Mouse (Mus musculus): ENCODE measurements at regions not wholly inside any gene's neighbourhood (a gene's known extent, or its start where the extent isn't known, plus 50 kb on each side); places are given as distances from the start of the nearest gene placed in this dataset.

DNA sequence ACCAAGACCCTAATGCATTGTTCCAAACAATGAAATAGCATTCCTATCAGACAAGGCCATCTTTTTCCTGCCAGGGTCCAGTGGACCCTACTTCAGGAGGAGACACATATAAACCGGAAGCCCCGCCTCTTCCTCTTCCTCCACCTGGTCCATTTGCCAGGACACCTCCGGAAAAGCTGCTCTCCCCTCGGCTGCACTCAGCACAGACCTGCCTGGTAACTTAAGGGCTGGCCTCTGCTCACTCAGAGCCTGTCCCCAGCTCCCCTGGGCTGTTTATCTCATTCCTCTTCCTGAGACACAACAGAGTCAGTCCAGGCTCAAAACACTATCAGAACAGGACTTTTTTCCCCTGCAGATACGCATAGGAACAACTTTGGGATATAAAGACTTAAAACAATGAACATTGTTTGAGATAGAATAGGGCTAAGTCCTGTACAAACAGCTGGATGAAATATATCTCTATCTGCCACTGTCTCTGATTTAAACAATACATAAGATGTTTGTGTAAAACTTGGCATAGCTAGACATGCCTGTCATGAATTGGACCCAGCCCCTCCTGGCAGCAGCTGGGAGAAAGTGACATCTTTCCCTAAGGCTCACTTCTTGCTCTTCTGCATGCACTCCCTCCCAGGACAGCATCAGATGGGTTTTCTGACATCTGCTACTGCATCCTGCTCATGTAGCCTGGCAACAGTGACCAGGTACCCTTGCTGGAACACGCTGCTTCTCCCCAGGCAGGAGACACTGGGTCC is 119.6 kb downstream of the Lrrc30 start:
- peak overlapping the region; percentile 100 for H3K27ac ChIP-seq (replicated peaks; ENCODE audit: low read depth, low read length)
- H3K4me3 ChIP-seq (ENCODE audit: insufficient read depth, low read depth, low read length), result no peak overlapping the region
- peaks cover 35% of the 10 kb centered on the region for H3K4me1 ChIP-seq (ENCODE audit: control insufficient read depth, insufficient read depth, insufficient read length, low read length)

- Histone ChIP-seq H3K4me1 (ENCODE audit: control insufficient read depth, insufficient read depth, insufficient read length, low read length) (peaks cover 31% of the 10 kb centered on the region), H3K4me3 (ENCODE audit: insufficient read depth, low read depth, low read length) (0 out of 2 replicates have a peak overlapping the region, but pooled peaks have one; percentile 4), H3K27ac (replicated peaks; ENCODE audit: low read depth, low read length) (peak overlapping the region; percentile 100)
Observed at GRCm38 (mm10) chr17:67512008-67512407, 120.5 kb downstream of the Lrrc30 start.

DNA sequence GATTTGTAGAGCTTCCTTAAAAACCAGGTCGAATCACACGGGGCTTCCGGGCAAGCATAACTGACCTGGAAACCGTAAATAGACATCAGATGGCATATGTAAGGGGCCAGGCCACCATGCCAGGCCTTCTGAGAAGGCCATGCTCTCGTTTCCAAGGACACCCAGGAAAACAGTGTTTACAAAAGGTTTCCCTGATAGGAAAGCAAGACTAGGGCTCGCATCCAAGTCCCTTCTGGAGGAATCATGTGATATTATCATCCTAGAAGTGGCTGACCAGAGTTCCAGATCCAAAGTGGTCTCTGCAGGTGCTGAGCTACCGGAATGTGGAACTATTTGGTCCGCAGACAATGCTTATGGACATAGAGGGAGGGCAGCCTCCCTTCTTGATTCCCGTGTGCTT is 122.6 kb downstream of the Lrrc30 start:
- no peak overlapping the region for H3K4me3 ChIP-seq (ENCODE audit: insufficient read depth, low read depth, low read length)
- peak overlapping the region; percentile 47 for H3K27ac ChIP-seq (replicated peaks; ENCODE audit: low read depth, low read length)
- H3K4me1 ChIP-seq (ENCODE audit: control insufficient read depth, insufficient read depth, insufficient read length, low read length), result peaks cover 34% of the 10 kb centered on the region

DNA sequence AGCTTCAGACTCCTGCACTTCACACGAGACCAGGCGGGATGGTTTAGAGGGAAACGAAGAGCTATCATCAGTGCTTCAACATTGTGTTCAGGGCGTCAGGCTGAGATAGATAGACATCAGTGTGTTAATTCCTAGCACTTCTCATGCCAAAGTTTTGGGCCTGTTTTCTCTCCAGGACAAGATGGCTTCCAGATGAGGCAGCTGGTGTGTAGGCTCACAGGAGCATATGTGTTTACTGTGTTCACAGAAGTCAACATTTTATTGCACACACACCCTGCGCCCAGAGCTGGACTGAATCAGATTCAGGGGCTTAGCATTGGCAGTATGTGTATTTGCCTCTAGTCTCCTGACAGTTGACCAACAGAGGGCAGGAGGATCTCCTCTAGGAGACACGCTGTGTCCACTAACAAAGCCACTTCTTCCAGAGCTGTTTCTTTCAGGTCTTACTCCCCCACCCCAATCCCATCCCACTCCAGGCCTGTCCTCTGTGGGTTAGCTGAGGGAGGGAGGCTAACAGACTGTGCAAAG is 123.4 kb downstream of the Lrrc30 start:
- H3K4me3 ChIP-seq (ENCODE audit: insufficient read depth, low read depth, low read length), result no peak overlapping the region
- no peak overlapping the region for H3K27ac ChIP-seq (replicated peaks; ENCODE audit: low read depth, low read length)
- H3K4me1 ChIP-seq (ENCODE audit: control insufficient read depth, insufficient read depth, insufficient read length, low read length), result peaks cover 40% of the 10 kb centered on the region

GRCm38 (mm10) chr17:67508353-67508752 is 124.2 kb downstream of the Lrrc30 start:
- Histone ChIP-seq H3K27ac (replicated peaks; ENCODE audit: low read depth, low read length) (no peak overlapping the region), H3K4me3 (ENCODE audit: insufficient read depth, low read depth, low read length) (no peak overlapping the region), H3K4me1 (ENCODE audit: control insufficient read depth, insufficient read depth, insufficient read length, low read length) (peaks cover 34% of the 10 kb centered on the region)

- no peak overlapping the region for H3K4me3 ChIP-seq (ENCODE audit: insufficient read depth, low read depth, low read length)
- no peak overlapping the region for H3K27ac ChIP-seq (replicated peaks; ENCODE audit: low read depth, low read length)
- H3K4me1 ChIP-seq (ENCODE audit: control insufficient read depth, insufficient read depth, insufficient read length, low read length), result peaks cover 29% of the 10 kb centered on the region
Observed at GRCm38 (mm10) chr17:67506466-67506865, 126.1 kb downstream of the Lrrc30 start.

- H3K4me3 ChIP-seq (ENCODE audit: insufficient read depth, low read depth, low read length), result no peak overlapping the region
- peak overlapping the region; percentile 69 for H3K27ac ChIP-seq (replicated peaks; ENCODE audit: low read depth, low read length)
- peaks cover 18% of the 10 kb centered on the region; the same call in 1 of the 2 replicates for H3K4me1 ChIP-seq (ENCODE audit: control insufficient read depth, insufficient read depth, insufficient read length, low read length)
Observed at GRCm38 (mm10) chr17:67504502-67505033, 128.0 kb downstream of the Lrrc30 start.

DNA sequence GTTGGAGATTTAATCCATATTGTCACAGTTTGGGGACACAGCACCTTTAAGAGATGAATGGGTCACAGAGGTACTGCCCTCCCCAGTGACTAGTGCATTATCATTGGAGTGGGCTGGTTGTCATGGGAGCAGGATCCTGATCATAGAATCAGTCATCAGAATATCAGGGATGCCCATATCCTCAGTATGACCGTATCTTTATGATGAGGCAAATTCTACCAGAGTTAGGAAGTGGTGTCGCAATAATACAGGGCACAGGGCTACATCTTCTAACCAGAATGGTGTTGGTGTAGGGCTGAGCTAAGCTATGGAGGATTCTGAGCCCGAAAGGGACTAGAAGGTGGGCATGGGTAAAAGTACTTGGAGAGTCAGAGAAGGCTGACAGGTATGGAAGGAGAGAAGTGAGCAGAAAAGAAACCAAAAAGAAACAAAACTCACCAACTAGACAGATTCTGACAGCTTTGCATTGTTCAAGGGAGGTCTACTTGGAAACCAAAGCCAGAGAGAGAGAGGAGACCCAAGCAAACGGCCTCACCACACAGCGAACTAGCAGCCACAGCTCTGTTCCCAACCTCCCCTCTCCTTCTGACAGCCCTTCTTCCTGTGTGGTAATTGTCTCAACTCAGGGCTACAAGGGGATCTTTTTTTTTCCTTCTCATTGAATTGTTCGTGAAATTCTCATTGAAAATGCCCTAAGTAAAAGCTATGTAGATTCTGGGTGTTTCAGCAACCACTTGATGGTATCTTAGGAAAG is 129.2 kb downstream of the Lrrc30 start:
- Histone ChIP-seq H3K4me3 (ENCODE audit: insufficient read depth, low read depth, low read length) (no peak overlapping the region), H3K4me1 (ENCODE audit: control insufficient read depth, insufficient read depth, insufficient read length, low read length) (peaks cover 18% of the 10 kb centered on the region; the same call in 1 of the 2 replicates), H3K27ac (replicated peaks; ENCODE audit: low read depth, low read length) (peak overlapping the region; percentile 75)

- Histone ChIP-seq H3K27ac (replicated peaks; ENCODE audit: low read depth, low read length) (peak overlapping the region; percentile 75), H3K4me3 (ENCODE audit: insufficient read depth, low read depth, low read length) (no peak overlapping the region), H3K4me1 (ENCODE audit: control insufficient read depth, insufficient read depth, insufficient read length, low read length) (peaks cover 18% of the 10 kb centered on the region; the same call in 1 of the 2 replicates)
Observed at GRCm38 (mm10) chr17:67502628-67503027, 129.9 kb downstream of the Lrrc30 start.

DNA sequence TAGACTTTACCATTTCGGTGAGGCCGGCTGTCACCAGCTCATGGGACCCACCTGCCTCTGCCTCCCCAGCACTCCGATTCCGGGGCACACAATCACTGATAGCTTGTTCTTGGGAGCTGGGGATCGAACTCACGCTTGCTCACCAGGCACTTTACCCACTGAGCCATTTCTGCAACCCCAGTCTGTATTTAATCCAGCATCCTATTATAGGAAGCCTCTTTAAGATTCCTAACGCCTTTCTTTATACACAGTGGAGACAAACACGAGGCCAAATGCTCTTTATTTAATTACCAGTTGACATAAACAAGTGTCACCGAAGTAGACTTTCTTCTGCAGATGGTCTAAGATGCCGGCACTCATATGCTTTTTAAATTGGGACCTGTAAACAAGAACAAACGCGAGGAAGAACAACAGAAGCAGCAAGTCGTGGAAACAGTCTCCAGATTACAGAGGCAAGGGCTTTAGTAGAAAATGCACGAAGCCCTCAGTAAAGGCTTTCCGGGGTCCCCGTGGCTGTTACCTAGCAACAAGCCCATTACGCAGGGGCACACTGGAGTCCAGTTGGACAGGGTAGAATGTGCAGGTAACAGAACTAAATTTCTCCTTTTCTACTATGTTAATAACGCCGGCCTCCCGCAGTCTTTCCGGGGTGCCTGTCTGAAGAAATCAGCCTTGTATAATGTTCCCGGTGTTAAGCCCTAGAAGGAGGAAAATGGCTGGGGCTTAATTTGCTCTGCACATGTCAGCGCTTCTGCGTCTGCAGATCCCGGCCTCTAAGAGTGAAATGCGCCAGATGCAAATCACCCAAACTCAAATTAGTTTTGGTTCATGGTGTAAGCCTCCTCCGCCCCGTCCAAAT is 132.5 kb downstream of the Lrrc30 start:
- Histone ChIP-seq H3K4me1 (ENCODE audit: control insufficient read depth, insufficient read depth, insufficient read length, low read length) (peaks cover 13% of the 10 kb centered on the region; the same call in 1 of the 2 replicates), H3K4me3 (ENCODE audit: insufficient read depth, low read depth, low read length) (no peak overlapping the region), H3K27ac (replicated peaks; ENCODE audit: low read depth, low read length) (no peak overlapping the region)

GRCm38 (mm10) chr17:67497380-67497779 is 135.1 kb downstream of the Lrrc30 start:
- Histone ChIP-seq H3K4me1 (ENCODE audit: control insufficient read depth, insufficient read depth, insufficient read length, low read length) (peaks cover 2% of the 10 kb centered on the region; the same call in 1 of the 2 replicates), H3K4me3 (ENCODE audit: insufficient read depth, low read depth, low read length) (no peak overlapping the region)

DNA sequence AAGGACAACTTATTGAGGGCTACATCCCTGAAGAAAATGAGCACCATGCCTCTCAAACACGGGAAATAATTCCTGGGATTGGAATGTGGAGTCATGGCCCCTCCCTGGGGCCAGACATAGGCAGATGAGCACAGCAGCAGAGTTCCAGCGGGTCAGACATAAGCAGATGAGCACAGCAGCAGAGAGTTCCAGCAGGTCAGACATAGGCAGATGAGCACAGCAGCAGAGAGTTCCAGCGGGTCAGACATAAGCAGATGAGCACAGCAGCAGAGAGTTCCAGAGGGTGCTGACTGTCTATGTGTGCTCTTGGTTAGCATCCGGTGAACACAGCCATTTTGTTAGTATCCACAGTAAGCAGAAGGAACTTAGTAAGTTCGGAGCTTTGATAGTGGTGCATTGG is 126.2 kb upstream of the Ptprm start:
- H3K27ac ChIP-seq (replicated peaks; ENCODE audit: low read depth, low read length), result no peak overlapping the region
- H3K4me3 ChIP-seq (ENCODE audit: insufficient read depth, low read depth, low read length), result no peak overlapping the region
- no peaks in the 10 kb centered on the region for H3K4me1 ChIP-seq (ENCODE audit: control insufficient read depth, insufficient read depth, insufficient read length, low read length)

More at GRCm38 (mm10) chr17:67497380-67497779, 135.1 kb downstream of the Lrrc30 start:
- no peak overlapping the region for H3K27ac ChIP-seq (replicated peaks; ENCODE audit: low read depth, low read length)

- Histone ChIP-seq H3K4me3 (ENCODE audit: insufficient read depth, low read depth, low read length) (no peak overlapping the region), H3K27ac (replicated peaks; ENCODE audit: low read depth, low read length) (0 out of 2 replicates have a peak overlapping the region, but pooled peaks have one; percentile 56), H3K4me1 (ENCODE audit: control insufficient read depth, insufficient read depth, insufficient read length, low read length) (peaks cover 2% of the 10 kb centered on the region; the same call in 1 of the 2 replicates)
Observed at GRCm38 (mm10) chr17:67473137-67473536, 118.9 kb upstream of the Ptprm start.

- Histone ChIP-seq H3K4me1 (ENCODE audit: control insufficient read depth, insufficient read depth, insufficient read length, low read length) (no peaks in the 10 kb centered on the region), H3K27ac (replicated peaks; ENCODE audit: low read depth, low read length) (no peak overlapping the region), H3K4me3 (ENCODE audit: insufficient read depth, low read depth, low read length) (no peak overlapping the region)
Observed at GRCm38 (mm10) chr17:67458851-67459421, 104.7 kb upstream of the Ptprm start.

Measured in brown adipose tissue, adult 24 weeks (tissue).